Mouse (Mus musculus): Measurements from ENCODE around the gene Fbxw4.

DNA sequence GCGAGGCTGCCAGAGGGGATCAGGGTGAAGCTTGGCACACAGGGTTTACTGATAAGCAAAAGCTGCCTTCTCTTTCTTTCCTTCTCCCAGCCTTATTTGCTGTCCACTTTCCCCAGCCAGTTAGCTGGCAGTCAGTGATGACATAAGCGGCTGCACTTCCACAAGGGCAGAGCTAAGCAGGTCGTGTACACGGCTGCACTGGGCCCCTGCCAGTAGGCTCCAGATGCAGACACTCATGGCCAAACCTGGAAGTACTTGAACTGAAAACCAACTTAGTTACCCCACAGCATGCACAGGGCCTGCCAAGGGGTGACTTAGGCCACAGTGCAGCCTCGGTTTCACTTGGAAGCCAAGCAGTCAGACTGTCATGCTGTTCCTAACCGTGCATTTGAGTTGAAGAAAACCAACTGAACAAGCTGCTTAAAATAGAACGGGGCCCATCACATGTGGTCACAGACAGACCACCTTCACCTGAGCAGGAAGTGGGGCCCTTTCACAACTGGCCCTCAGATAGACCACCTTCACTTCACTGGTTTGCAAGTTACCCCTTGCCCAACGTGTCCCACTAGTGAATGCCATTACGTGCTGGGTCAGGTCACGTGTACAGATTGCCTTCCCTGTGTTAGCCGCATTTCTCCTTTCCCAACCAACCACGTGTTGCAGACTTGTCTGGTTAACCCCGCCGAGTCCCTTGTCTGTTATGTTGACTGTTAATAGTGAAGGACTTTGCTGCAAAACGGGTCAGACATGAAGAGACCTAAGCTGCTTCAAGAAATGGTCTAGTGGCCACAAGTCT is 129.7 kb downstream of the Fbxw4 start:
- no peak for TF ChIP-seq CTCF (IDR thresholded peaks at IDR 0.05; ENCODE audit: borderline replicate concordance, insufficient read depth, low read depth, low read length)
- TF ChIP-seq POLR2A (IDR thresholded peaks at IDR 0.05; ENCODE audit: borderline replicate concordance, insufficient read depth, low read length) = no peak
